Mouse (Mus musculus): Measurements from ENCODE around the gene Cbr2. TPM values are rescaled to one million over a fixed set of nuclear protein-coding genes. Genes with fewer than 3 reads are reported as not detected.
A peak's percentile ranks its signal among the peaks of the same experiment; 100 is the strongest.

The Cbr2 gene
- polyA plus RNA-seq, 1 experiment, result 0.66 TPM

DNA sequence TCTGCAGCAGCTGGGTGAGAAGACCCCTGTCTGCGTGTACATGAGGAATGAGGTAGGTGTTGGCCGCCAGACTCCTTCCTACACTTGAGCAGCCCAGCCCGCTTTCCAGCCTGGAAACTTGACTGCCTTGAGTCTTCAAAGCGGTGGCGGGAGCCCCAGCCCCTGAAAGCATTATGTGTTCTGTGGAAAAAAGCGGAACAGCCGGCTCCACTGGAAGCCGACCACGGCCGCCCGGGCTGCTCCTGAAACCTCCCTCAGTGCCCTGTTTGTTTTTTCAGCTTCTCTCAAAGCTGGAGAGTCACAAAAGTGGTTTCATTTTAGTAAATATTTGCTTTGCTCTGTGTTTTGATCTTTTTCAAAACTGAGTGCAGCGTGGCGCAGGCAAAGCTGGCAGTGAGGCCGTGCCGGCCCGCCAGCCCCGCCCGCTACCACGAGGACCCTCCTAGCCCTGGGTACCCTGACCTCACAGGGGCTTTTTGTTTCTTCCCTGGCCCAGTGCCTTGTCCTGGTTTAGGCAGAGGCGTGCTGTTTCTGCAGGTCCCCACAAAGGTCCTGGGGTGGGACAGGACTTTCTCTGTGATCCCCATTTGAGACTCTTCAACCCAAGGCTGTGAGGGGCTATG, 45.2 kb downstream of the Cbr2 start:
- TF ChIP-seq CTCF (IDR thresholded peaks at IDR 0.05; ENCODE audit: borderline replicate concordance, extremely low read depth, insufficient read depth, insufficient read length) (no peak), POLR2A (IDR thresholded peaks at IDR 0.05; ENCODE audit: borderline replicate concordance, extremely low read depth, insufficient read depth, insufficient read length, poor library complexity, severe bottlenecking) (no peak)
- DNase-seq (ENCODE audit: low read depth), result no peak

DNA sequence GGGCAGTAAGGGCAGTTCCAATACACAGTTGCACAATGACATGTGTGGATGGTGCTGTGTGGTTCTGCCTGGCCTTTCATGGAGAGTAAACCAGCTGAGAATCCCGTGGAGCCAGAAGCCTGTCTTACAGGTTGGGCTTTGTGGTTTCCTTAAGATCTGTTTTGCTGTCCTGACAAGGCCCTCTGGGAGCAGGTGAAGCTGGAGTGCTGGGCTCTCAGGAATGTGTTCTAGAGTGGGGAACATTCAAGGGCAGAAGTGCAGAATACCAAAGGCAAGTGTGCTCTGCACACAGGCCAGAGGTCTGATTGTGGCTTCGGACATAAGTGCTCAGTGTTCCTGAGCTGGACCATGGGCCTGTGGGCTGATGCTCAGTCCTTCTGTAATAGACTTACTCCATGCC, 47.3 kb downstream of the Cbr2 start:
- TF ChIP-seq POLR2A (IDR thresholded peaks at IDR 0.05; ENCODE audit: borderline replicate concordance, extremely low read depth, insufficient read depth, insufficient read length, poor library complexity, severe bottlenecking) (no peak), CTCF (IDR thresholded peaks at IDR 0.05; ENCODE audit: borderline replicate concordance, extremely low read depth, insufficient read depth, insufficient read length) (no peak)
- no peak for DNase-seq (ENCODE audit: low read depth)

- DNase-seq (ENCODE audit: low read depth), result no peak
- TF ChIP-seq CTCF (IDR thresholded peaks at IDR 0.05; ENCODE audit: borderline replicate concordance, extremely low read depth, insufficient read depth, insufficient read length) (no peak), POLR2A (IDR thresholded peaks at IDR 0.05; ENCODE audit: borderline replicate concordance, extremely low read depth, insufficient read depth, insufficient read length, poor library complexity, severe bottlenecking) (no peak)
Measured at GRCm38 (mm10) chr11:120684086-120684485, 47.8 kb downstream of the Cbr2 start.

GRCm38 (mm10) chr11:120683536-120683935, 48.4 kb downstream of the Cbr2 start:
- no peak for DNase-seq (ENCODE audit: low read depth)
- TF ChIP-seq POLR2A (IDR thresholded peaks at IDR 0.05; ENCODE audit: borderline replicate concordance, extremely low read depth, insufficient read depth, insufficient read length, poor library complexity, severe bottlenecking), result no peak
- no peak for TF ChIP-seq CTCF (IDR thresholded peaks at IDR 0.05; ENCODE audit: borderline replicate concordance, extremely low read depth, insufficient read depth, insufficient read length)

- no peak for TF ChIP-seq POLR2A (IDR thresholded peaks at IDR 0.05; ENCODE audit: borderline replicate concordance, extremely low read depth, insufficient read depth, insufficient read length, poor library complexity, severe bottlenecking)
- no peak for TF ChIP-seq CTCF (IDR thresholded peaks at IDR 0.05; ENCODE audit: borderline replicate concordance, extremely low read depth, insufficient read depth, insufficient read length)
Measured at GRCm38 (mm10) chr11:120682683-120683082, 49.2 kb downstream of the Cbr2 start.

DNA sequence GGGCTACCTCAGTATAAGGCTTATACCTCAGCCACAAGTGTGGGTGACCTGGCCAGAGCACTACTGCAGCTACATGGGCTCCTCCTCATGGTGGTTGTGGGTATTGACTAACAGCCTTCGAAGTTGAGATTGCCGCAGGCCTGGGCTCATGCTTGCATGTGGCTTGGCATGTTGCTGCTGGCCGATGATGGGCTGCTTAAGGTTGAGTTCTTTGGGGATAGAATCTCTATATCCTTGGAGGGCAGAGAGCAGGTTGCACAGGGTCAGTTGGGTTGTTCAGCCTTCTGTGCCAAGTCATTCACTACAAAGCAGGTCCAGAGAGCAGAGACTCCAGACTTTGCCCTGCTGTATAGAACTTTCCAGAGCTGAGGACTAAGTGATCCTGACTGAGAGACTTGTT, 52.0 kb downstream of the Cbr2 start:
- no peak for TF ChIP-seq POLR2A (IDR thresholded peaks at IDR 0.05; ENCODE audit: borderline replicate concordance, extremely low read depth, insufficient read depth, insufficient read length, poor library complexity, severe bottlenecking)
- TF ChIP-seq CTCF (IDR thresholded peaks at IDR 0.05; ENCODE audit: borderline replicate concordance, extremely low read depth, insufficient read depth, insufficient read length), result peak; percentile 29; the same call in 1 of the 2 replicates
- DNase-seq (ENCODE audit: low read depth), result no peak

More at GRCm38 (mm10) chr11:120682683-120683082, 49.2 kb downstream of the Cbr2 start:
- no peak for DNase-seq (ENCODE audit: low read depth)

Other genes starting within 250 kb of the Cbr2 start
- 96.3 and 107 TPM in 2 replicates for gene Mrpl12, start 247.5 kb downstream of the Cbr2 start, polyA plus RNA-seq (2012; rRNA removed)
- gene Slc25a10, start 240.3 kb downstream of the Cbr2 start, polyA plus RNA-seq (2012; rRNA removed), result 40.6 and 57.3 TPM in 2 replicates
- 0.32 and 0.36 TPM in 2 replicates for gene Gcgr, start 201.4 kb downstream of the Cbr2 start, polyA plus RNA-seq (2012; rRNA removed)
- 204 and 253 TPM in 2 replicates for gene Mcrip1, start 182.4 kb downstream of the Cbr2 start, polyA plus RNA-seq (2012; rRNA removed)
- gene Ppp1r27, start 181.0 kb downstream of the Cbr2 start, polyA plus RNA-seq (2012; rRNA removed), result not detected in 2 replicates
- 162 and 206 TPM in 2 replicates for gene P4hb, start 158.9 kb downstream of the Cbr2 start, polyA plus RNA-seq (2012; rRNA removed)
- 540 and 581 TPM in 2 replicates for gene Arhgdia, start 150.5 kb downstream of the Cbr2 start, polyA plus RNA-seq (2012; rRNA removed)
- 86.8 and 89.7 TPM in 2 replicates for gene Alyref, start 133.7 kb downstream of the Cbr2 start, polyA plus RNA-seq (2012; rRNA removed)
- gene Anapc11, start 133.7 kb downstream of the Cbr2 start, polyA plus RNA-seq (2012; rRNA removed), result 175 and 222 TPM in 2 replicates
- 0.29 and 0.45 TPM in 2 replicates for gene Npb, start 123.6 kb downstream of the Cbr2 start, polyA plus RNA-seq (2012; rRNA removed)
- 229 and 307 TPM in 2 replicates for gene Pcyt2, start 114.2 kb downstream of the Cbr2 start, polyA plus RNA-seq (2012; rRNA removed)
- 59.4 and 85.8 TPM in 2 replicates for gene Sirt7, start 106.9 kb downstream of the Cbr2 start, polyA plus RNA-seq (2012; rRNA removed)
- 57.4 and 57.6 TPM in 2 replicates for gene Mafg, start 98.5 kb downstream of the Cbr2 start, polyA plus RNA-seq (2012; rRNA removed)
- gene Pycr1, start 88.3 kb downstream of the Cbr2 start, polyA plus RNA-seq (2012; rRNA removed), result 19.9 and 26.8 TPM in 2 replicates
- 0.35 and 0.51 TPM in 2 replicates for gene Myadml2, start 84.0 kb downstream of the Cbr2 start, polyA plus RNA-seq (2012; rRNA removed)
- gene Notum, start 70.9 kb downstream of the Cbr2 start, polyA plus RNA-seq (2012; rRNA removed), result 1.7 and 2.7 TPM in 2 replicates
- gene Aspscr1, start 59.1 kb downstream of the Cbr2 start, polyA plus RNA-seq (2012; rRNA removed), result 83.0 and 90.3 TPM in 2 replicates
- gene Cenpx, start 18.4 kb downstream of the Cbr2 start, polyA plus RNA-seq (2012; rRNA removed), result 59.7 and 89.6 TPM in 2 replicates
- gene Lrrc45, start 18.2 kb downstream of the Cbr2 start, polyA plus RNA-seq (2012; rRNA removed), result 97.6 and 128 TPM in 2 replicates
- 425 and 438 TPM in 2 replicates for gene Rac3, start 10.6 kb downstream of the Cbr2 start, polyA plus RNA-seq (2012; rRNA removed)
- 8.6 and 11.8 TPM in 2 replicates for gene Dcxr, start 4.8 kb downstream of the Cbr2 start, polyA plus RNA-seq (2012; rRNA removed)
- gene Hmga1b, start 30.7 kb upstream of the Cbr2 start, polyA plus RNA-seq (2012; rRNA removed), result 0.76 and 1.9 TPM in 2 replicates
- gene Rfng, start 52.1 kb upstream of the Cbr2 start, polyA plus RNA-seq (2012; rRNA removed), result 117 and 119 TPM in 2 replicates
- 277 and 337 TPM in 2 replicates for gene Gps1, start 52.2 kb upstream of the Cbr2 start, polyA plus RNA-seq (2012; rRNA removed)
- 38.9 and 43.9 TPM in 2 replicates for gene Dus1l, start 64.3 kb upstream of the Cbr2 start, polyA plus RNA-seq (2012; rRNA removed)
- gene Fasn, start 92.4 kb upstream of the Cbr2 start, polyA plus RNA-seq (2012; rRNA removed), result 298 and 471 TPM in 2 replicates
- 5.6 and 7.2 TPM in 2 replicates for gene Ccdc57, start 200.8 kb upstream of the Cbr2 start, polyA plus RNA-seq (2012; rRNA removed)
- gene Slc16a3, start 216.4 kb upstream of the Cbr2 start, polyA plus RNA-seq (2012; rRNA removed), result 9.4 and 10.9 TPM in 2 replicates

All from brain, embryonic 14.5 days (tissue).